Mouse (Mus musculus) hindbrain, postnatal 0 days (tissue): Measurements from ENCODE around the gene Mprip. TPM values are rescaled to one million over a fixed set of nuclear protein-coding genes. Genes with fewer than 3 reads are reported as not detected.

ENCODE experiments used
- ATAC-seq: fragments of 200-750 bp; cut with Nextera tagmentation; 2 replicates; pipeline ENCODE4 v1.8.0; 2017; ENCODE audit warnings: mild to moderate bottlenecking, moderate TSS enrichment, moderate library complexity
- DNase-seq: peaks from one replicate; pipeline ENCODE4 v3.0.0-alpha.2; 2015; ENCODE audit warnings: low spot score
- H3K27ac ChIP-seq: fragments of 300-500 bp; sonication (generic); 2 replicates; pipeline ENCODE4 v1.5.1; 2014; ENCODE audit warnings: mild to moderate bottlenecking
- H3K27me3 ChIP-seq: fragments of 300-500 bp; sonication (generic); 2 replicates; pipeline ENCODE4 v1.6.1; 2014; ENCODE audit warnings: low read length, mixed read lengths; ENCODE audit not compliant: insufficient read depth
- H3K36me3 ChIP-seq: fragments of 300-500 bp; sonication (generic); 2 replicates; pipeline ENCODE4 v1.6.1; 2014; ENCODE audit warnings: low read length, mixed read lengths; ENCODE audit not compliant: insufficient read depth
- H3K4me1 ChIP-seq: fragments of 300-500 bp; sonication (generic); 2 replicates; pipeline ENCODE4 v1.6.1; 2014; ENCODE audit warnings: antibody characterized with exemption, low read length, mixed read lengths; ENCODE audit not compliant: insufficient read depth
- H3K4me2 ChIP-seq: fragments of 300-500 bp; sonication (generic); 2 replicates; pipeline ENCODE4 v1.6.1; 2014; ENCODE audit warnings: low read depth, mild to moderate bottlenecking, low read length, moderate library complexity, mixed read lengths
- H3K4me3 ChIP-seq: fragments of 300-500 bp; sonication (generic); 2 replicates; pipeline ENCODE4 v1.5.1; 2014; ENCODE audit warnings: low read length
- H3K9ac ChIP-seq: fragments of 300-500 bp; sonication (generic); replicated peaks from 2 replicates; pipeline ENCODE4 v1.6.1; 2014; ENCODE audit warnings: mild to moderate bottlenecking, low read length, moderate library complexity, mixed read lengths
- H3K9me3 ChIP-seq: fragments of 300-500 bp; sonication (generic); 2 replicates; pipeline ENCODE4 v1.6.1; 2016; ENCODE audit warnings: low read length, mixed read lengths
- CTCF ChIP-seq: IDR thresholded peaks from 2 replicates; pipeline ENCODE4 v1.5.1; 2016; ENCODE audit warnings: antibody characterized with exemption, control low read depth, low read depth
- WGBS: fragments of 180-500 bp; shearing (Covaris S2); extraction: QIAGEN DNeasy Blood & Tissue Kit; methylation state at CpG from one replicate; pipeline ENCODE4 v1.1.7; 2014; 5-methylcytosine and 5-hydroxymethylcytosine counted together
- polyA plus RNA-seq: library from polyadenylated mRNA; unstranded; fragments of >200 nt; fragmentation: Nextera tagmentation; extraction: Ambion mirVana; gene quantifications from 2 replicates; pipeline ENCODE4 v1.2.1, GENCODE M21; 2015
- total RNA-seq: library from RNA; depleted of rRNA; stranded (reverse); fragments of >200 nt; gene quantifications from 2 replicates; pipeline ENCODE4 v1.2.3, GENCODE M21; 2014

Gene Mprip
- total and polyA plus RNA-seq, 2 experiments from 2014 or later = 57.8 to 149 TPM

DNA sequence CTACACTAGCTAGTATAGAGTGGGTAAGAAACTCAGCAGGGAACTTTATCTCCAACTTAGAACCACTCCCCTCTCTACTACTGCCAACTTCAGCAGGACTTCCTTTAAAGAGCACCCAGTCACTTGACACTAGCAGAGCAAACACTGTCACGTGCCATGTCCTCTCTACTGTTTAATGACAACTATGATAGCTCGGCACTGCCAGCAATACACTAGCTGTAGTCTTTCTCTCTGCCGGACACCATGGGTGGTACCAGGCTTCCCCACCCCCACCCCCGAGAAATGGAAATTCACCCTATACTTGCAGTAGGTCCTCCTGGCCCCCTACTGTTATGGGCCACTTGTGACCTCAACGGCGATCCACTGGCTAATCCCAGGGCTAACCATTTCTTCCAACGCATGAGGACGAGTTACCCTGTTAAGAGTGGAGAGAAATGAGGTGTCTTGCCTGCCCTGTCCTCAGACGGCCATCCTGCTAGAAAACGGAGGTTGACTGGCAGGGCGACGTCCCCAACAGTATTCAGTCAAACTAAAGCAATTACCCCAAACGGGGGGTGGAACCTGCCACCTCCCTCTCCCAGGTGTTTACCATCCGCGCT lies 148.1 kb downstream of the Mprip start:
- Histone ChIP-seq H3K9ac (peak overlapping the region; percentile 79), H3K4me3 (peak overlapping the region; percentile 74), H3K4me1 (peaks cover 8% of the 10 kb centered on the region), H3K9me3 (no peaks in the 10 kb centered on the region), H3K36me3 (peaks cover 33% of the 10 kb centered on the region; the same call in 1 of the 2 replicates), H3K4me2 (peak overlapping the region; percentile 91), H3K27me3 (no peaks in the 10 kb centered on the region), H3K27ac (peak overlapping the region; percentile 97)
- WGBS = 1% methylated on average over 15 of the region's 15 CpGs
- no peak for TF ChIP-seq CTCF
- DNase-seq (peak; percentile 17), ATAC-seq (peak; percentile 16; the same call in 1 of the 2 replicates)

GRCm38 (mm10) chr11:59809670-59810474 lies 148.8 kb downstream of the Mprip start, which contains the start of gene Flcn:
Flcn (minus strand) TSS chr11:59810016.
- H3K9me3 ChIP-seq = no peaks in the 10 kb centered on the region
- TF ChIP-seq CTCF = peak; percentile 61
- ATAC-seq = peak; percentile 95
- peak within 1 kb of the TSS; percentile 97 for H3K27ac ChIP-seq
- H3K9ac ChIP-seq = peak within 1 kb of the TSS; percentile 79
- peak within 1 kb of the TSS; percentile 74 for H3K4me3 ChIP-seq
- H3K36me3 ChIP-seq = peaks cover 26% of the 10 kb centered on the region; the same call in 1 of the 2 replicates
- H3K27me3 ChIP-seq = no peaks in the 10 kb centered on the region
- peak; percentile 89 for DNase-seq
- peaks cover 8% of the 10 kb centered on the region for H3K4me1 ChIP-seq
- peak within 1 kb of the TSS; percentile 91 for H3K4me2 ChIP-seq
- WGBS = under 1% methylated on average over 52 of the region's 52 CpGs

GRCm38 (mm10) chr11:59810480-59811158 lies 149.5 kb downstream of the Mprip start:
- H3K27ac ChIP-seq = peak overlapping the region; percentile 97
- DNase-seq = no peak
- peak; percentile 20; the same call in 1 of the 2 replicates for TF ChIP-seq CTCF
- H3K4me3 ChIP-seq = peak overlapping the region; percentile 74
- 64% methylated on average over 14 of the region's 14 CpGs for WGBS
- peak overlapping the region; percentile 91 for H3K4me2 ChIP-seq
- H3K9ac ChIP-seq = no peak overlapping the region; the same call in 1 of the 2 replicates
- no peaks in the 10 kb centered on the region for H3K27me3 ChIP-seq
- ATAC-seq = no peak
- H3K9me3 ChIP-seq = no peaks in the 10 kb centered on the region
- peaks cover 8% of the 10 kb centered on the region for H3K4me1 ChIP-seq
- peaks cover 20% of the 10 kb centered on the region; the same call in 1 of the 2 replicates for H3K36me3 ChIP-seq

DNA sequence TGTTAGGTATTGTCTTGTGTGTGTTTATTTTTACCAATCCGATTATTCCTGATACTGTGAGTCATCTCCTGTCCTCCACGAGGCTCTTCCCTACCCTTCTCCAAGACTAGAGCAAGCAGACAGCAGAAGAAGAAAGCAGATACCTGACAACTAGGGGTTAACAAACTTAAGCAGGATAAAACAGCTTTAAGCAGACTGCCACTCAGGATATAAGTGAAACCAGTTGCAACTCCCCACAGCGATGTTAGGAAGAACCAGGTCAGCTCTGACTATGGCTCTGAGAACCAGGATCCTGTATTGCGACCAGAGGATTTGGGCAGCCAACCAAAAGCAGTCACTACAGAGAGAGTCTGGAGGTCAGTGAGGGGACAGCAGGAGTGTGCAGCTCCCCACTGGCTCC lies 150.1 kb downstream of the Mprip start:
- H3K4me2 ChIP-seq = no peak overlapping the region
- 77% methylated on average over 4 of the region's 4 CpGs for WGBS
- no peaks in the 10 kb centered on the region for H3K9me3 ChIP-seq
- ATAC-seq = no peak
- H3K4me3 ChIP-seq = no peak overlapping the region
- H3K9ac ChIP-seq = 0 out of 2 replicates have a peak overlapping the region, but pooled peaks have one; percentile 5
- no peaks in the 10 kb centered on the region for H3K27me3 ChIP-seq
- H3K27ac ChIP-seq = peak overlapping the region; percentile 97; the same call in 1 of the 2 replicates
- no peak for TF ChIP-seq CTCF
- H3K36me3 ChIP-seq = peaks cover 14% of the 10 kb centered on the region; the same call in 1 of the 2 replicates
- no peak for DNase-seq
- peaks cover 8% of the 10 kb centered on the region for H3K4me1 ChIP-seq

DNA sequence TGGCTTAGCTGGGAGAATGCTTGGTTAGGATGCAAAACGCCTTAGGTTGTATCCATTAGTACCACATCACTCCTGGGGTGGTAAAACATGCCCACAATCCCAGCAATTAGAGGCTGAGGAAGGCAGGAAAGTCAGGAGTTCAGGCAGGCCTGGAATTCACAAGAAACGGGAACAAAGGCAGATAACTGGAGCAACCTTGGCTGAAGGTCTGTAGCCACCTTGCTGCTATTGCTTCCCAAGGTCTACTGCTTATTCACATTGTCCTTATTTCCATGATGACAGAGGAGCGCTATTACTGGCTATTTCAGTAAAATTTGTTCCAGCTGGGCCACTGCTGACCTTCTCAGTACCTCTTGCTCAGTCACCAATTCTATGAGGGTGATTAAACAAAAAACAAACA lies 152.2 kb downstream of the Mprip start:
- peaks cover 8% of the 10 kb centered on the region for H3K4me1 ChIP-seq
- H3K4me2 ChIP-seq = no peak overlapping the region
- no peak overlapping the region for H3K27ac ChIP-seq
- H3K9me3 ChIP-seq = no peaks in the 10 kb centered on the region
- no peak overlapping the region for H3K9ac ChIP-seq
- H3K27me3 ChIP-seq = no peaks in the 10 kb centered on the region
- no peak overlapping the region for H3K4me3 ChIP-seq
- ATAC-seq = no peak
- 83% methylated on average over 3 of the region's 3 CpGs for WGBS
- DNase-seq = no peak
- TF ChIP-seq CTCF = no peak
- peaks cover 15% of the 10 kb centered on the region for H3K36me3 ChIP-seq

- Histone ChIP-seq H3K9me3 (no peaks in the 10 kb centered on the region), H3K4me3 (no peak overlapping the region), H3K27me3 (no peaks in the 10 kb centered on the region), H3K9ac (no peak overlapping the region), H3K27ac (no peak overlapping the region), H3K4me2 (no peak overlapping the region), H3K36me3 (peaks cover 24% of the 10 kb centered on the region), H3K4me1 (no peaks in the 10 kb centered on the region)
- no peak for ATAC-seq
- no peak for DNase-seq
- WGBS = 74% methylated on average over 1 of the region's 1 CpGs
- no peak for TF ChIP-seq CTCF
Observed at GRCm38 (mm10) chr11:59814311-59814710, 153.2 kb downstream of the Mprip start.
